Mouse (Mus musculus) lung, postnatal 36 days (tissue): ENCODE results near the gene Tbx2.

Source experiments
- DNase-seq: peaks from one replicate; pipeline ENCODE4 v3.0.0; 2022; ENCODE audit warnings: mixed read lengths

Tbx2 gene

DNA sequence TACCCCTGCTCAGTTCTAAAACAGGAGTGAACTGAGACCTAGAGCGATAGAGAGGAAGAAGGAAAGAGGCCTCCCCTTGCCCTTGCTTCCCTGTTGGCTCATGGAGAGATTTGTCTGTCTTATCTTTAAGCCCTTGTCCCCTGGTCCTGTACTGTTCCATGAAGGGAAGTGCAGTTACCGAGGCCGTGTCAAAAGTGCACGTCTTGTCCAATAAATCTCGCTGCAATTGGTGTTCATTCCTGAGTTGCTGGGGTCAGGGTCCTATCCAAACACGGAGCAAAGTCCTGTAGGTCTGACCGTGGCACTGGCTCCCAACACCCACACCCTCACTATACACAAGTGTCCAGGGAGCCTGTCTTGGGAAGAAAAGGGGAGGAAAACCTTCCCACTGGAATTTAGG lies 6.5 kb upstream of the Tbx2 start:
- no peak for DNase-seq

DNA sequence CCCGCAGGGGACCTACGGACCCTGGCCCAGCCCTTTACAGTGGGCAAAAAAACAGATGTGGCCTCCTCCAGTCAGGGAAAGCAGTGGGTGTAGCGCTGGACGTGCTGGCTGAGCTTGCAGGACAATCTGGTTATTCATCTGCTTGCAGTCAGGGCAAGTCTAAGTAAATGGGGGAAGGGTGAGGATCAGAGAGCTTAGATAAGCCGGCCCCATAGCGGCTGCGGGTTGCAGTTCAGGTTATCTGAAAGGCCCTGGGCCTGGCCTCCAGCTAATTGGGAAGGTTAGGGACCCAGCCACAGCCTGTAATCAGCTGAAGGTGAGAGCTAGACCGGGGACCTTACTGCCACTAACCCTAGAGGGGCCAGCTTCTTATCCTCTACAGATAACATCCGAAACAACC lies 5.0 kb upstream of the Tbx2 start:
- DNase-seq, result no peak

DNA sequence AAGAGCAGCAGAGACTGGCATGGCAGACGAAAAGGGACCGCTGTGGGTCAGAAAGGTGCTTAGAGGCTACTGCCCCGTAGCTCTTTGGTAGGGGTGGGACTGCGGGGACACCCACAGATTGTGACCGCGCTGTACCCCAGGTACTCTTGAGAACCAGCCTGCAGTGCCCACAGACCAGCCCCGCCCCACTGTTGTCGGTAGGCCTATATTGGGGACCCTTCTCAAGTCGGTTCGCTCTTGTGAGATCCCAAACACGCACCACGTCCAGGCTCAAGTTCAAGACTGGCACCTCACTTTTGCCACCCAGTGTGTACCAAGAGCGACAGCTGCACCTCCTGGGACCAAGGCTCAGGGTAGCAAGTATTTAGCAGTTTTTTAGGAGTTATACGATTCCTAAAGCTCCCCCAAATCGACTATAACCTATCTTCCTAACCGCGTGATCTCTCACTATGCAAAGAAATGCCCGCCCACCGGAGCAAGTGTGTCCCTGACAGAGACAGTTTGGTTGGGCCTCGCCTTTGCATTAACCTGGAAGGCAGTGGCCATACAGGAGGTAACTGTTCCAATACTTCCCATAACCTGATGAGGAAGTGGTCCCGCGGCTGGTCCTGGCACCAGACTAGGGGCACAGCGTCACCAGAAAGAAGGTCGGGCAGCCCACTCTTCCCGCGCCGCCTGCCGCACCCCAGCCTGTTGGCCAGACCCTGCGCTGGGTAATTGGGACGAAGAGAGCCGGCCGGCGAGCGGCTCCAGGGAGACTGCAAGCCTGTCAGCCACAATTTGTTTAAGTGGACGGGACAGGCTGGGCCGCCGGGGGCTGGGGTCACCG lies 3.4 kb upstream of the Tbx2 start:
- no peak for DNase-seq

DNA sequence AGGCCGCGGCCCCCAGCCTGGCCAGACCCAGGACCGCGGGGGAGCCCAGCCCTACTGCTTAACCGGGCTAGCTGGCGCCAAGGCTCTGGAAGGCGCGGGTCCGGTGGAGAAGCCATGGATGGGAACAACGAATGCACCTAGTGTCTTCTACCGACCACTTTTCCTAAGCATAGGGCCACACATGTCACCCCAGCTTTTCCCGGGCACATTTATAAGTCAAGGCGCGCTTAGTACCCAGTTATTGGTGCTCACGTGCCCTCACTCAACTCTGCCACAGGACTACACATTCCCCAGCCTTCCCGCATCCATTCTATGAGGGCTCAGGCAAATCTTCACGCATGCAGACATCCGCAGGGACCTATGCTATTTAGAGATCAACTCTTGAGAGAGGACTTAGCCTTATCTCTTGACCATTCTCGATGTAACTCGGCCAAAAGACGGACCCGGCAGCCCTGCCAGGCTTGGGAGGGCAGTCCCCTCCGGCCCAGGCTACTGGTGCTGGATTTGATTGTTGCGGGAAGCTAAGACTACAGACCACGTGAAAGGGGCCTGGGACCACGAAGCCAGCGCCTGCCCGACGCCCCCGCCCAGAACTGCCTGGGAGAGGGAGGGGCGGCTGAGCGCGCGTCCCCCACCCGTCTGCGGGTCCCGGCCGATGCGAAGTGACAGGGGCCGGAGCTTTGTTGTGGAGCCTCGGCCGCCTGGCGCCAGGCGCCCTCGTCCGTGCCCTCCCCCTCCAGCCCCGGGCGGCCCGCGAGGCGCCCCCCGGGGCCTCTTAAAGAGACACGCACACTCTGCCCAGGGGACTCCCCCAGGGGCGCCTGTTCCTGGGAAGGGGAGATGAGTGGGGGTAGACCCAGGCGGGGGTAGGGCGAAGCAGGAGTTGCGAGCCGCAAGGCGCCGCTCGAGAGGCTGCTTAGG lies 2.6 kb upstream of the Tbx2 start:
- no peak for DNase-seq

DNA sequence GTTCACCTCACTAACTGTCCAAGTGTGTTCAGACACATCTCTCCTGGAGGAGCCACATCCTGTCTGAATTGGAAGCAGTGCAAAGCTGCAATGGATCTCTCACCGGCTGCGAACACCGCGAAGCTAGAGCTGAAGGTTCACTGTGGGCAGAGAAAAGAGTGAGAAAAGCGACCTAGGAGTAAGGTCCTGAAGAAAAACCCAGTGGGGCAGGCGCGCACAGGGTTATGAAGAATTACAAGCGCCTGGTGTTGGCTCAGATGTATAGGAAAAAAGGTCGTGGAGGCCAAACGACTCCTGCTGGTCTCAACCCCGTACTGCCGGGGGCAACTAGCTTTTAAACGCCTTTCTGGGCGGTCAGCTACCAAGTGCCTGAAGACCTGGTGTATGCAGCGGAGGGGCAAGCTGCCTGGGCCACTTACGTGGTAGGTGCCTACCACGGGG lies 1.4 kb upstream of the Tbx2 start:
- DNase-seq, result no peak

DNA sequence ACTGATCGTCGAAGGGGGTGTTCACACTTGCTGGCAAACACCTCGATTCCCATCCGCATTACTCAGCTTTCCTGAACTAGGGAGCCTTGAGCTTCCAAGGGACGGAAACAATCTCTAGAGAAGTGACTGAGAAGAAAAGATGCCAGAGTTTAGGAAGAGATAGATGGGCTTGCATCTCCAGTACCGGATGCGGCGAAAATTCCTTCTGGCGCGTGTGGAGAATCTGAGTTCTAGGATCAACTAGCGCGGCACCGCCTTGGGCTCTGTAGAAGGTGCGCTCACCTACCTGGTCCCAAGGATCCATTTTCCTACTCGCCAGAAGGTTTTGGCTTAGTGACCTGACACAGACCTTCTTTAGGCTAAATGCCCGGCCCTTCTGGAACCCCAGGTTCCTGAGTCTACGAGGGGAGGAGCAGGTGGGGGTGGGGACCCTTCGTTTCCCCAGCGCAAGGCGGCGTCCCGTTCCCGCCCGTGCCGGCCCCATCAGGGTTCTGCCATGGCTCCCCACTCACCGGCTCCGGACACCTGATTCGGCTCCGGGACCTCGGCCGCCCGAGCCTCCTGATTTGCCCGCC lies 608 bp upstream of the Tbx2 start:
- DNase-seq, result no peak

DNA sequence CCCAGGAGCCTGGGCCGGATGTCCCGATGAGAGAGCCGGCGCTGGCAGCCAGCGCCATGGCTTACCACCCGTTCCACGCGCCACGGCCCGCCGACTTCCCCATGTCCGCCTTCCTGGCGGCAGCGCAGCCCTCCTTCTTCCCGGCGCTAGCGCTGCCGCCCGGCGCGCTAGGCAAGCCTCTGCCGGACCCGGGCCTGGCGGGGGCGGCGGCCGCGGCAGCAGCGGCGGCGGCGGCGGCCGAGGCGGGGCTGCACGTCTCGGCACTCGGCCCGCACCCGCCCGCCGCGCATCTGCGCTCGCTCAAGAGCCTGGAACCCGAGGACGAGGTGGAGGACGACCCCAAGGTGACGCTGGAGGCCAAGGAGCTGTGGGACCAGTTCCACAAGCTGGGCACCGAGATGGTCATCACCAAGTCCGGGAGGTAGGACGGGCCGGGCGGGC lies 750 bp downstream of the Tbx2 start:
- no peak for DNase-seq

DNA sequence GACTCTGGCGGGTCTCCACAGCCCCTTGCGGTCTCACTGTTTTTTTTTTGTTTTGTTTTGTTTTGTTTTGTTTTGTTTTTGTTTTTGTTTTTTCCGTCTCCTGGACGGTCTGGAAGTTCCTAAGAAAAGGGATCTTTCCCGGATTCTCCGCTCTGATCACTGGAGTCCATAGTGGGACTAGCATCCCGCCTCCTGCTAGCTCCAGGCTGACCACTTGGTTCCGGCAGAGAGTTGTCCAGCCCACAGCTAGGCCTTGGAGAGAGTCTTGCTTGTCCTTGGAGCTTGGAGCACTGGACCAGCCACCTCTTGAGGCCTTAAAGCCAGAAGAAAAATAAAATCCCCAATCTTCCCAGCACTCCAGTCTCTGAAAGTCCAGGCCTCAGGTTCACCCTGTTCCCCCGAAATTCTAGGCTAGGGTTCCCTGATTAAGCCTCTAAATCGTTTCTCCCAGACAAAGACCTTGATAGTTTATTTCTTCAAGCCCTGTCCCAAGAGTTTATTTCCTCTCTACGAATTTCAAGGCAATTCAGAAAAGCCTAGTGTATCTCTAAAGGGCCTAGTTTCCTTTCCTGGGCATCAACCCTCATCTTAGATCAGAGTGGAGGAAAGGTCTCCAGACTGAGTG lies 1.5 kb downstream of the Tbx2 start:
- no peak for DNase-seq

DNA sequence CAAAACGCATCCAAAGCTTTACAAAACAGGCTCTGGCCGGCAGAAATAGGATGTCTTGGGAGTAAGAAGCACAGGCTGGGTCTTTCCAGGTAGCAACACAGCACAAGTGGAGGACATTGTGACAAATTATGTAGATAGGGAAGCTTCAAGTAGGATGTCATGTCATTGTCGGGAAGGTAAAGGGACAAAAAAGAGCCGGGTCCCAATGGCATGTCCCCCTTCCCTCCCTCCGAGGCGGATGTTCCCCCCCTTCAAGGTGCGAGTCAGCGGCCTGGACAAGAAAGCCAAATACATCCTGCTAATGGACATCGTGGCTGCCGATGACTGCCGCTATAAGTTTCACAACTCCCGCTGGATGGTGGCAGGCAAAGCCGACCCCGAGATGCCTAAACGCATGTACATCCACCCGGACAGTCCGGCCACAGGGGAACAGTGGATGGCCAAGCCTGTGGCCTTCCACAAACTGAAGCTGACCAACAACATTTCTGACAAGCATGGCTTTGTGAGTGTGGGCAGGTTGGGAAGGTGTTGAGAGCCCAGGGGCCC lies 2.1 kb downstream of the Tbx2 start:
- DNase-seq, result no peak

DNA sequence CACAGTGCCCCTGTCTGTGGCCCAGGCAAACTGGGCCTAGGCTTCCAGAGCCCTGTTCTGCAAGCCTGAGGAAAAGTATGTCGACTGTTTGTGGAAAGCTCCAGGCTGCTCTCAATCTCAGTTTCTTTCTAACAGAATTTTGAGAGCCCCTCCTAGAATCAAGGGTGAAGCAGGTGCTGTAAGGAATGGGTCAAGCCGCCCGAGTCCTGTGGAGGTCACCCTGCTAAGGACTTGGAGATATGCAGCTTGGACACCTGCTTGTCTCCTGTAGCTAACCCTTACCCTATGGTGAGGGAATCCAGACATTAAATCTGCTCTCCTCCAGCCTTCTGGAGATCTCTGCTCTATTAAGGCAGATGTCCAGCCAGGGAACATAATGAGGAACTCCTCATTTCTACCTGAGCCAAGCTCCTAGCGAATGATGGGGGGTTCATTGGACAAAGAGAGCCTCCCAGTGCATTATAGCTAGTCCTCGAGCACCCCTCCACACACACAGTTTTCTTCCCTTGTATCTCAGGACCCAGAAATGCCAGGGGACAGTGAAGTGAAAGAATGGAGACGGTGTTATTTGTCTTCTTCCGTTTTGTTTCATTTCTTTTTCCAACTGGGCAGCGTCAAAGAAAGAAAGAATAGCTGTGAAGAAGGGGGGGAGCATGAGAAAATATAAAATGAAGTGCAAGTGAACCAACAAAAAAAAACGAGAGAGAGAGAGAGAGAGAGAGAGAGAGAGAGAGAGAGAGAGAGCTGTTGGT lies 2.8 kb downstream of the Tbx2 start:
- no peak for DNase-seq

DNA sequence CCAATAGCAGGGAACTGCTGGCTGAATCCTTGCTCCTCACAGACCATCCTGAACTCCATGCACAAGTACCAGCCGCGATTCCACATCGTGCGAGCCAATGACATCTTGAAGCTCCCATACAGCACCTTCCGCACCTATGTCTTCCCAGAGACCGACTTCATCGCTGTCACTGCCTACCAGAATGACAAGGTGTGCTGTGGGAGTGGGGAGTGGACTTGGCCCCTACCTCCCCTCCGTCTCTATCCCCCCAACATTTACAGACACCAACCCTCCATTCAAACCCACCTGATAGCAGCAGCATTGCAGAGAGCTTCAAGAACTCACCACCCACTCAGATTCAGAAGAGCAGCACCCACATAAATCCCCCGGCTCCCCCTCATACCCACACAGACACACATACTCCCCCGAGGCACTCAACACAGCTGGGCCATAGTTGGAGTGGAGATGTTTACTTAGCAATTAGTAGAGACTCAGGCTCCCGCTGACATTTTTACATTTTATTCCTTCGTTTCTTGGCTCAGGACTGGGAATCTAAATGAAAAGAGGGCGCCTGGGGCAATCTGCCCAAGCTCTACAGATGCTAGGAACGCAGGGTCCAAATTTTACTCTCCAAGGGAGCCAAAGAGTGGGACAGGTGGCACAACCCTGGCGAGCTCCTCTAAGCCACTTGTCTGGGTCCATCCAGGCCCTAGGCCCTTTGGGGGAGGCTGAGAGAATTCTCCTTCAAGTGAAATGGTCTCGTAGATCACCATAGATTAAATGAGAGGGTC lies 3.6 kb downstream of the Tbx2 start:
- no peak for DNase-seq

DNA sequence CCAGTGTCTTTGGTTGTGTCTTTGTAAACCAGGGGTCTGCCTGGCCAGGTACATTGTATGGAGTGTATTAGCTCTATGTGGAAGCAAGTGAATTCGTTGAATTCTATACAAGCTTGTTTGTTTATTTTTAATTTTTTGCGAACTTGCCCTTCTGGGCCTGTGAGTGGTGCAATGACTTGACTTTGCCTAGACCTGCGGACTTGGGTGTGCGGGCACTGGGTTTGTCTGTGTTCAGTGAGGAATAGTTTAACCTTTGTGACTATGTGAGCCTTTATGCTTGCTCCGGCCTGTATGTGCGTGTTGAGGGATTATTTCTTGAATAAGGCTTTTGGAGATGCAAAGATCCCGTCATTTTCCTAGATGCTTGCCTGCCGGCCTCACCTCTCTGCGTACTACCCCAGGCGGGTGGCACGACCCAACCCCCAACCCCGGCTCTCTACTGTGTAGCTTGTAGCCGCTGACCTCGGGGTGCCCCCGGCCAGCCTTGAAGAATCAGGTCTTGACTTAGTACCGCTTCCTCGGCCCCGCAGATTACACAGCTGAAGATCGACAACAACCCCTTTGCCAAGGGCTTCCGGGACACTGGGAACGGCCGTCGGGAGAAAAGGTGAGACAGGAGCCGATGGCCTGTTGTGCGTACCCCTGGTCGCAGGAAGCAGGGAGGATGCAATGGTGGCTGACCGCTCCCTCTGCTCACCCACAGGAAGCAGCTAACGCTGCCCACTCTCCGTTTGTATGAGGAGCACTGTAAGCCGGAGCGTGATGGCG lies 4.4 kb downstream of the Tbx2 start:
- no peak for DNase-seq

DNA sequence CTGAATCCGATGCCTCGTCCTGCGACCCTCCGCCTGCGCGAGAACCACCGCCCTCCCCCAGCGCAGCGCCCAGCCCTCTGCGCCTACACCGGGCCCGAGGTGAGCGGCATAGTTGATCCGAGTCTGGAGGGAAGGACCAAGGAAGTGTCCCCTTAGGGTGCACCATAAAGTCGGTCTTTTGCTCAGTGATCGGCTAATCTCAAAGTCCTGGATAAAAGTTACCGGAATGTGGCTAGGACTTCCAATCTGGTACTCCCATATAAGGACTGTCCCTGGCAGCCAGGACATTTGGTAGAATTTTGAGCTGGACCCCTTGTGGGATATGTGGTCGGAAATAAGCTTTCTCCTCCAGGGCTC lies 4.9 kb downstream of the Tbx2 start:
- DNase-seq, result no peak

DNA sequence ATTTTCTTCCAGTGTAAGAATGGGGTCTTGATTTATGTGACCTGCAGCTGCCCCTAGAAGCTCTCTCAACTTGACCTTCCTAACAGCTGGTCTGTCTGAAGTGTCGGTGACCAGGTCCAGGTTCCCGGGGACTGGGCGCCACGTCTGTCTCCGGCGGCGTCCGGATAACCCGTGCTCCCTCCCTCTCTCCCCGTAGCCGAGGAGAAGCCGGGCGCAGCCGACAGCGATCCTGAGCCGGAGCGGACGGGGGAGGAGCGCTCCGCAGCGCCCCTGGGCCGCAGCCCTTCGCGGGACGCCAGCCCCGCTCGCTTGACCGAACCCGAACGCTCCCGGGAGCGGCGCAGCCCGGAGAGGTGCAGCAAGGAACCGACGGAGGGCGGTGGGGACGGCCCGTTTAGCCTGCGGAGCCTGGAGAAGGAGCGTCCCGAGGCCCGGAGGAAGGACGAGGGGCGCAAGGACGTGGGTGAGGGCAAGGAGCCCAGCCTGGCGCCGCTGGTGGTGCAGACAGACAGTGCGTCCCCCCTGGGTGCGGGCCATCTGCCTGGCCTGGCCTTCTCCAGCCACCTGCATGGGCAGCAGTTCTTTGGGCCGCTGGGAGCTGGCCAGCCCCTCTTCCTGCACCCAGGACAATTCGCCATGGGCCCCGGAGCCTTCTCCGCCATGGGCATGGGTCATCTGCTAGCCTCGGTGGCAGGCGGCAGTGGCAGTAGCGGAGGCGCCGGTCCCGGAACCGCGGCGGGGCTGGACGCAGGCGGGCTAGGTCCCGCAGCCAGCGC lies 5.5 kb downstream of the Tbx2 start:
- DNase-seq, result no peak

DNA sequence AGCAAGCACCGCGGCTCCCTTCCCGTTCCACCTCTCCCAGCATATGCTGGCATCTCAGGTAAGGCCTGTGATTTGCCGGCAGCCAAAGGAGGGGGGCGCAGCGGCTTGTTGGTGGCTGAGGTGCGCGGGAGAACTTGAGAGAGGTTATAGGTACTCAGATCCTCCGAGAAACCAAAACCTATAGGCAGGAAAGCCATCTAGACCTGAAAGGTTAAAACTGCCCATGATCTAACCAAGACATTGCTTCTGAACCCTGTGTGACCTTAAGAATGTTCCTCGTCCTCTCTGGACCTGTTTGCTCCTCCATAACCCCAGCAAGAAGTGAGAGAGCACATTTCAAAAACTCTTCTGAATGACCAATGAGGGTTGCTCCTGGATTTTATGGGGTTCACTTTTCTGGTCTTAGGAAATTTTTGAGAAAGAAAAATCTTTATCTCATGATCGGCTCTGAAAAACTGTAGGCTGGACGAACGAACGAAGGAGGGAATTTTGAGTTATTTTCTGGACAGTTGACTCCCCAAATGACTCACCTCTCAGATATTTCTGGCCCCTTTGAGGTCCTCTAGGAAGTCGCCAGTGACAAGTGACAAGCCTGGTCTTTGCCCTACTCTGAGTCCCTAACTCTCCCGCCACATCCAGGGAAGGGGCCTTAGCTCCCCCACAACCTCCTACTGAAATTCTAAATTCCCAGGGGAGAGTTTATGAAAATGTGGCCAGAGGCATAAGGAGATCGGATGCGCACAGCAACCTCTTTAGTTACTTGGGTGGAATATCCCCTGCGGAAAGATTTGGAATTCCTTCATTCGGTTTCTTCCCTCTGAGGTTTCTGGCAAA lies 6.3 kb downstream of the Tbx2 start:
- no peak for DNase-seq

DNA sequence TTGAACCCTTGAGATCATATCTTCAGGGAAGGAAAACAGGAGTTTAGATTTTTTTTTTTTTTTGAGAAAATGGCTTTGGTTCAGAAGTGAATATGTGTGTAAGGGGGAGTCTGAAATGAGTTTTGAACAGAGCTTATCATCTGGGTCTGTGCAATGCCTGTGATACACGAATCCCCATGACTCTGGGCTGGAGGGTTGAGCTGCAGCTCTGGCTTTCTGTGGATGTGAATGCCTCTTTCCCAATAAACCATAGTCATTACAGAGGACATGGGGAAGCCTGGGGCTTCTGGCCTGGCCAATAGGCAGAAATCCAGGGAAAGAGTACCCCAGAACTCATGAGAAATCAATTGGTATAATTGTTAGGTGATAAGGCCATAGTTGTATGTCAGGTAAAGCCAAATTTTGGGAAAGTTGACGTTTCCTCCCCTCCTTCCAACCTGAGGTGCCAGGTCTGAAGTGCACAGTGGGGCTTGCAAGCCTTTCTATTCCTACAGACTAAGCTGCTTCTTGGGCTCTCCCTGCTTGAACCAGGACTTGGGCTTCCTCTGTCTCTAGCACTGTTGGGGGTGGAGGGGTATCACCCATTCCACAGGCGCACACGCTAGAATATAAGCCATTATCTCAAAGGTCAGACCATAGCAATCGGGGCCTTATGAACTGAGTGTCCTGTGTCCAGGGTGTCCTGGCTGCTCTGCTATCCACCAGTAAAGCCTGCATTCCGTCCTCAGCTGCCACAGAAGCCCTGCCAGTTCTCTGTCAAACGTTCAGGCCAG lies 7.1 kb downstream of the Tbx2 start:
- DNase-seq, result no peak

DNA sequence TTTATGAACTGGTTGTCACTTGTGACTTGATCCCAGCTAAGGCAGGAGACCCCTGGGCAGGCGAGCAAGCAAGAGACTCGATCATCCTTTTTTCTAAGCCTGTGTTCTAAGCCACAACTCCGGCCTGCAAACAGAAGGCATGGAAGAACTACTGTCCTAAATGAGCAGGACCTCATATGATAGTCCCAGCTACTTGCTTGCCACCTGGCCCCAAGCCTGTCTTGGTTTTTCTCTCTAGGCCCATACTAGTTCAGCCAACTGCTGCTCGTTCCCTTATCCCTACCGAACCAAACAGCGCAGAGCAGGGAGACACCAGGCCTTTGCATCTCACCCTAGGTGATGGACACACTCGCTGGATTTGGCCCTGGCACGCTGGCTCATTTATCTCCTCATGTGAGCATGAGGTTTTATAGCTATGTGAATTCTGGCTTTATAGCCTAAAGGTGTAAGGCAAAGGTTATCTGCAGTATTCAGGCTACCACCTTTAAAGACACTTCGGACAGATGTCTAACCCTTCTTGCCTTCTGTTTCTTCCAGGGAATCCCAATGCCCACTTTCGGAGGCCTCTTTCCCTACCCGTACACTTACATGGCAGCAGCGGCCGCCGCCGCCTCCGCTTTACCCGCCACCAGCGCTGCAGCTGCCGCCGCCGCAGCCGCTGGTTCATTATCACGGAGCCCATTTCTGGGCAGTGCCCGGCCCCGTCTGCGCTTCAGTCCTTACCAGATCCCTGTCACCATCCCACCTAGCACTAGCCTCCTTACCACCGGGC lies 7.9 kb downstream of the Tbx2 start:
- no peak for DNase-seq
